Mouse (Mus musculus) MN1 (cell line): ENCODE measurements around the gene Galk2.
A peak's percentile ranks its signal among the peaks of the same experiment; 100 is the strongest.

Experiments used
- DNase-seq: peaks from one replicate; pipeline ENCODE4 v3.0.0-alpha.2; 2016; ENCODE audit warnings: low spot score

Gene Galk2

GRCm38 (mm10) chr2:125943301-125943700 is 84.4 kb downstream of the Galk2 start:
- peak; percentile 26 for DNase-seq

- DNase-seq = no peak
These were observed 89.3 kb downstream of the Galk2 start for GRCm38 (mm10) chr2:125948195-125948594.

- no peak for DNase-seq
These were observed 109.9 kb downstream of the Galk2 start for GRCm38 (mm10) chr2:125968811-125969210.

GRCm38 (mm10) chr2:125973207-125973606 is 114.3 kb downstream of the Galk2 start:
- DNase-seq = no peak

GRCm38 (mm10) chr2:125975206-125975605 is 116.3 kb downstream of the Galk2 start:
- no peak for DNase-seq

GRCm38 (mm10) chr2:125975808-125976345 is 117.0 kb downstream of the Galk2 start:
- peak; percentile 87 for DNase-seq

GRCm38 (mm10) chr2:126002291-126002690 is 143.4 kb downstream of the Galk2 start:
- DNase-seq = no peak

- DNase-seq = peak; percentile 36
These were observed 147.2 kb downstream of the Galk2 start for GRCm38 (mm10) chr2:126006088-126006487.

- DNase-seq = no peak
These were observed 147.8 kb downstream of the Galk2 start for GRCm38 (mm10) chr2:126006742-126007141.

GRCm38 (mm10) chr2:126014989-126015710 is 156.2 kb downstream of the Galk2 start:
- DNase-seq = no peak

- DNase-seq = no peak
These were observed 157.0 kb downstream of the Galk2 start for GRCm38 (mm10) chr2:126015763-126016473.

GRCm38 (mm10) chr2:126031186-126031900 is 172.4 kb downstream of the Galk2 start:
- no peak for DNase-seq

GRCm38 (mm10) chr2:126033114-126033972 is 174.4 kb downstream of the Galk2 start:
- DNase-seq = peak; percentile 27
